23 mouse cellular contexts compared by ENCODE assay signal in the genomic region with DNA sequence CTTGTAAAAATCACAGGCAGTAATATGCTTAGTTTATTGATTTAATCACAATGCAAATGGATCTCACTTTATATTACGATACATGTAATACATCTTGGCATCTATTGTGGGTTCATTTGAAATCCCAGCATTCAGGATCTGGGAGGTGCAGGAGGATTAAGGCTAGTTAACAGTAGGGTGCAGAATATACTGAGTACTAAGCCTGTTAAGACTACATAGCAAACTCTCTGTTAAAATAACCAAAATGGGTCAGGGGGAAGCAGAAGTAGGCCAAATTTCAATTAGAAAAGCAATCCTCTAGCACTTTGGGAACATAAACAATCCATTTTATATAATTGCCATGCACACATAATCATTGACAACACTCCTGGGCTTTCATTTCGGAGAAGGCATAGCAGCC. TPM values are rescaled to one million over a fixed set of nuclear protein-coding genes. Genes with fewer than 3 reads are reported as not detected.
DNase-seq lines count a peak whose midpoint lies in the region; ATAC-seq and TF ChIP-seq lines count a peak whose summit lies in the region.
"Had no signal": no experiment of that assay in that cellular context is flagged by ENCODE, and none has a peak within 500 bp of the region (broad histone marks: within the 10 kb centered on the region; RNA-seq: fewer than 3 reads in every experiment).

No protein-coding gene starts in this region.

- peak; percentile 59 for ATAC-seq in hindbrain, embryonic 16.5 days
- ATAC-seq in hindbrain, embryonic 11.5 days (ENCODE audit: low FRiP score) = no peak
- ATAC-seq in hindbrain, postnatal 0 days = 0 out of 2 replicates have a peak, but pooled peaks have one; percentile 38
- no peak for ATAC-seq in hindbrain, embryonic 13.5 days (ENCODE audit: low FRiP score)
- ATAC-seq in neural tube, embryonic 15.5 days (ENCODE audit: low FRiP score) = peak; percentile 72; the same call in 1 of the 2 replicates
- ATAC-seq: activated CD4-positive, CD25-positive, alpha-beta regulatory T cell, adult 4 months; CD4-positive, CD25-positive, alpha-beta regulatory T cell, adult 4 months; Patski had no signal

- 82% methylated on average over 2 of the region's 2 CpGs for WGBS in hindbrain, embryonic 16.5 days
- 90% methylated on average over 2 of the region's 2 CpGs for WGBS in hindbrain, embryonic 11.5 days
- 74% methylated on average over 2 of the region's 2 CpGs for WGBS in hindbrain, postnatal 0 days
- WGBS in hindbrain, embryonic 13.5 days = 91% methylated on average over 2 of the region's 2 CpGs
- WGBS in neural tube, embryonic 15.5 days = 65% methylated on average over 2 of the region's 2 CpGs

- H3K4me1 ChIP-seq in hindbrain, embryonic 16.5 days (ENCODE audit: control insufficient read depth, insufficient read depth, low read depth, low read length) = no peaks in the 10 kb centered on the region
- H3K4me1 ChIP-seq in hindbrain, embryonic 11.5 days (replicated peaks; ENCODE audit: control insufficient read depth, insufficient read depth, low read length) = no peaks in the 10 kb centered on the region
- H3K4me1 ChIP-seq in hindbrain, postnatal 0 days (ENCODE audit: insufficient read depth, low read length) = no peaks in the 10 kb centered on the region
- 0 out of 2 replicates have a peak, but pooled peaks cover 2% of the 10 kb centered on the region for H3K4me1 ChIP-seq in hindbrain, embryonic 13.5 days (replicated peaks)
- H3K4me1 ChIP-seq in neural tube, embryonic 15.5 days = no peaks in the 10 kb centered on the region

- no peaks in the 10 kb centered on the region for H3K9me3 ChIP-seq in hindbrain, embryonic 16.5 days (ENCODE audit: control insufficient read depth, low read length)
- no peaks in the 10 kb centered on the region for H3K9me3 ChIP-seq in hindbrain, embryonic 11.5 days (ENCODE audit: control insufficient read depth, low read length)
- H3K9me3 ChIP-seq in hindbrain, postnatal 0 days (ENCODE audit: low read length) = 0 out of 2 replicates have a peak, but pooled peaks cover 3% of the 10 kb centered on the region
- H3K9me3 ChIP-seq in hindbrain, embryonic 13.5 days = peaks cover 5% of the 10 kb centered on the region; the same call in 1 of the 2 replicates
- H3K9me3 ChIP-seq in neural tube, embryonic 15.5 days (replicated peaks) = 0 out of 2 replicates have a peak, but pooled peaks cover 2% of the 10 kb centered on the region
- H3K9me3 ChIP-seq: G1E had no signal

- no peak overlapping the region for H3K27ac ChIP-seq in hindbrain, embryonic 16.5 days (ENCODE audit: low read depth, low read length)
- H3K27ac ChIP-seq in hindbrain, embryonic 11.5 days (ENCODE audit: low read depth, low read length) = no peak overlapping the region
- no peak overlapping the region for H3K27ac ChIP-seq in hindbrain, postnatal 0 days
- H3K27ac ChIP-seq in hindbrain, embryonic 13.5 days = no peak overlapping the region
- peak overlapping the region; percentile 24; the same call in 1 of the 2 replicates for H3K27ac ChIP-seq in layer of hippocampus, adult 2 months
- H3K27ac ChIP-seq in neural tube, embryonic 15.5 days (replicated peaks) = no peak overlapping the region

- H3K27me3 ChIP-seq in hindbrain, embryonic 16.5 days (replicated peaks; ENCODE audit: control insufficient read depth, insufficient read depth, low read length) = no peaks in the 10 kb centered on the region
- H3K27me3 ChIP-seq in hindbrain, embryonic 11.5 days (ENCODE audit: control insufficient read depth, insufficient read depth, low read length) = no peaks in the 10 kb centered on the region
- H3K27me3 ChIP-seq in hindbrain, postnatal 0 days (ENCODE audit: insufficient read depth, low read length) = no peaks in the 10 kb centered on the region
- H3K27me3 ChIP-seq in hindbrain, embryonic 13.5 days = no peaks in the 10 kb centered on the region
- H3K27me3 ChIP-seq in neural tube, embryonic 15.5 days (replicated peaks) = no peaks in the 10 kb centered on the region
- H3K27me3 ChIP-seq: CH12.LX, Patski had no signal

- H3K9ac ChIP-seq in hindbrain, embryonic 16.5 days (ENCODE audit: low read depth, low read length) = no peak overlapping the region
- H3K9ac ChIP-seq in hindbrain, embryonic 11.5 days (ENCODE audit: low read depth, low read length) = no peak overlapping the region
- no peak overlapping the region for H3K9ac ChIP-seq in hindbrain, postnatal 0 days (replicated peaks; ENCODE audit: low read length)
- no peak overlapping the region for H3K9ac ChIP-seq in hindbrain, embryonic 13.5 days
- H3K9ac ChIP-seq in neural tube, embryonic 15.5 days (replicated peaks) = no peak overlapping the region

- H3K4me3 ChIP-seq in hindbrain, embryonic 16.5 days (ENCODE audit: low read length) = no peak overlapping the region
- no peak overlapping the region for H3K4me3 ChIP-seq in hindbrain, embryonic 11.5 days (ENCODE audit: low read depth, low read length)
- no peak overlapping the region for H3K4me3 ChIP-seq in hindbrain, postnatal 0 days (ENCODE audit: low read length)
- no peak overlapping the region for H3K4me3 ChIP-seq in hindbrain, embryonic 13.5 days
- no peak overlapping the region for H3K4me3 ChIP-seq in layer of hippocampus, adult 2 months
- no peak overlapping the region for H3K4me3 ChIP-seq in neural tube, embryonic 15.5 days (replicated peaks)

- no peak for TF ChIP-seq CTCF in hindbrain, postnatal 0 days (IDR thresholded peaks at IDR 0.05; ENCODE audit: low read depth)
- TF ChIP-seq CTCF in layer of hippocampus, adult 2 months (conservative IDR thresholded peaks at IDR 0.05) = no peak

- no peak overlapping the region for H3K4me2 ChIP-seq in hindbrain, embryonic 16.5 days (ENCODE audit: low read length)
- H3K4me2 ChIP-seq in hindbrain, embryonic 11.5 days (replicated peaks; ENCODE audit: low read depth, low read length) = no peak overlapping the region
- no peak overlapping the region for H3K4me2 ChIP-seq in hindbrain, postnatal 0 days (ENCODE audit: low read depth, low read length)
- H3K4me2 ChIP-seq in hindbrain, embryonic 13.5 days = no peak overlapping the region
- no peak overlapping the region for H3K4me2 ChIP-seq in neural tube, embryonic 15.5 days

- DNase-seq in hindbrain, embryonic 11.5 days (ENCODE audit: low spot score) = no peak
- no peak for DNase-seq in hindbrain, postnatal 0 days (ENCODE audit: low spot score)
- no peak for DNase-seq in layer of hippocampus, adult 2 months (ENCODE audit: low spot score in 2 of 2)
- no peak for DNase-seq in layer of hippocampus, postnatal 25 days (ENCODE audit: extremely low spot score in 1 of 2, low spot score in 1 of 2)
- DNase-seq in neural tube, embryonic 10.5 days (ENCODE audit: extremely low spot score, low spot score) = no peak
- DNase-seq: adrenal gland, adult 2 months; adrenal gland, adult 8-10 months; adrenal gland, postnatal 10 days; adrenal gland, postnatal 14 days; adrenal gland, postnatal 25 days; adrenal gland, postnatal 36 days; B cell, adult 2 months; cerebellum, adult 11 months; cerebellum, adult 11-12 months had no signal

- peaks cover 9% of the 10 kb centered on the region for H3K36me3 ChIP-seq in hindbrain, embryonic 16.5 days (ENCODE audit: control insufficient read depth, insufficient read depth, low read length)
- H3K36me3 ChIP-seq in hindbrain, embryonic 11.5 days (ENCODE audit: control insufficient read depth, insufficient read depth, low read length) = 0 out of 2 replicates have a peak, but pooled peaks cover 6% of the 10 kb centered on the region
- no peaks in the 10 kb centered on the region for H3K36me3 ChIP-seq in hindbrain, postnatal 0 days (ENCODE audit: insufficient read depth, low read length)
- H3K36me3 ChIP-seq in hindbrain, embryonic 13.5 days = peaks cover 72% of the 10 kb centered on the region
- H3K36me3 ChIP-seq in neural tube, embryonic 15.5 days = peaks cover 31% of the 10 kb centered on the region
- H3K36me3 ChIP-seq: G1E had no signal

RNA-seq across cellular contexts. Expression of gene Gm49353, which starts 25.0 kb away (rescaled TPM):
- 7.8 and 9.4 TPM in 2 replicates for polyA plus RNA-seq in hindbrain, embryonic 16.5 days (2015; fragmentation: Nextera tagmentation; extraction: Ambion mirVana)
- polyA plus RNA-seq in hindbrain, embryonic 11.5 days (2014; fragmentation: Nextera tagmentation; extraction: Ambion mirVana) = 5.0 and 9.9 TPM in 2 replicates
- 2.2 and 11.2 TPM in 2 replicates for total RNA-seq in hindbrain, postnatal 0 days (2014; rRNA removed)
- polyA plus RNA-seq in hindbrain, postnatal 0 days (2015; fragmentation: Nextera tagmentation; extraction: Ambion mirVana) = 10.5 and 11.5 TPM in 2 replicates
- polyA plus RNA-seq in hindbrain, embryonic 13.5 days (2015; fragmentation: Nextera tagmentation; extraction: Ambion mirVana) = 11.7 and 15.4 TPM in 2 replicates
- 10 to 100 TPM; 28.0 to 29.8 TPM for total RNA-seq in layer of hippocampus, adult 2 months (2021)
- total RNA-seq in layer of hippocampus, postnatal 25 days (2021) = 10 to 100 TPM; 22.0 to 29.7 TPM
- 6.1 and 8.5 TPM in 2 replicates for polyA plus RNA-seq in neural tube, embryonic 15.5 days (2015; fragmentation: Nextera tagmentation; extraction: Ambion mirVana)
- total RNA-seq: adrenal gland, postnatal 14 days; adrenal gland, postnatal 25 days; CH12.LX; G1E; MEL had no signal
- polyA plus RNA-seq: activated CD4-positive, CD25-positive, alpha-beta regulatory T cell, adult 4 months; adrenal gland, adult 2 months; CD4-positive, CD25-positive, alpha-beta regulatory T cell, adult 4 months; G1E had no signal

RNA-seq across cellular contexts. Expression of gene Soga3, which starts 30.1 kb away (rescaled TPM):
- 114 and 139 TPM in 2 replicates for polyA plus RNA-seq in hindbrain, embryonic 16.5 days (2015; fragmentation: Nextera tagmentation; extraction: Ambion mirVana)
- polyA plus RNA-seq in hindbrain, embryonic 11.5 days (2014; fragmentation: Nextera tagmentation; extraction: Ambion mirVana) = 35.8 and 42.6 TPM in 2 replicates
- 132 and 135 TPM in 2 replicates for total RNA-seq in hindbrain, postnatal 0 days (2014; rRNA removed)
- 139 and 149 TPM in 2 replicates for polyA plus RNA-seq in hindbrain, postnatal 0 days (2015; fragmentation: Nextera tagmentation; extraction: Ambion mirVana)
- polyA plus RNA-seq in hindbrain, embryonic 13.5 days (2015; fragmentation: Nextera tagmentation; extraction: Ambion mirVana) = 86.1 and 99.0 TPM in 2 replicates
- total RNA-seq in layer of hippocampus, adult 2 months (2021) = 100 to 1,000 TPM; 176 to 178 TPM
- 100 to 1,000 TPM; 157 to 178 TPM for total RNA-seq in layer of hippocampus, postnatal 25 days (2021)
- polyA plus RNA-seq in neural tube, embryonic 15.5 days (2015; fragmentation: Nextera tagmentation; extraction: Ambion mirVana) = 107 and 125 TPM in 2 replicates
- total RNA-seq: CH12.LX, MEL had no signal
- polyA plus RNA-seq: activated CD4-positive, CD25-positive, alpha-beta regulatory T cell, adult 4 months; CD4-positive, CD25-positive, alpha-beta regulatory T cell, adult 4 months had no signal

RNA-seq across cellular contexts. Expression of gene 9330159F19Rik, which starts 37.6 kb away (rescaled TPM):
- polyA plus RNA-seq in hindbrain, embryonic 16.5 days (2015; fragmentation: Nextera tagmentation; extraction: Ambion mirVana) = 26.3 and 26.6 TPM in 2 replicates
- polyA plus RNA-seq in hindbrain, embryonic 11.5 days (2014; fragmentation: Nextera tagmentation; extraction: Ambion mirVana) = 10.6 and 11.8 TPM in 2 replicates
- 41.8 and 50.6 TPM in 2 replicates for total RNA-seq in hindbrain, postnatal 0 days (2014; rRNA removed)
- polyA plus RNA-seq in hindbrain, postnatal 0 days (2015; fragmentation: Nextera tagmentation; extraction: Ambion mirVana) = 14.2 and 14.7 TPM in 2 replicates
- polyA plus RNA-seq in hindbrain, embryonic 13.5 days (2015; fragmentation: Nextera tagmentation; extraction: Ambion mirVana) = 25.5 and 26.3 TPM in 2 replicates
- total RNA-seq in layer of hippocampus, adult 2 months (2021) = 10 to 100 TPM; 78.0 to 82.9 TPM
- total RNA-seq in layer of hippocampus, postnatal 25 days (2021) = 10 to 100 TPM; 76.8 to 77.6 TPM
- 21.4 and 26.9 TPM in 2 replicates for polyA plus RNA-seq in neural tube, embryonic 15.5 days (2015; fragmentation: Nextera tagmentation; extraction: Ambion mirVana)
- total RNA-seq: MEL had no signal
- polyA plus RNA-seq: CD4-positive, CD25-positive, alpha-beta regulatory T cell, adult 4 months had no signal

Comparison
In these comparisons a context has a peak if more than half of its experiments do, and no peak if none do; other contexts are left out.
1. ATAC-seq: peak in hindbrain, embryonic 16.5 days (single experiment), hindbrain, postnatal 0 days (single experiment) and neural tube, embryonic 15.5 days (single experiment); none in hindbrain, embryonic 11.5 days (single experiment) and hindbrain, embryonic 13.5 days (single experiment).